Mouse (Mus musculus): ENCODE measurements around the gene Gm4141. TPM values are rescaled to one million over a fixed set of nuclear protein-coding genes. Genes with fewer than 3 reads are reported as not detected.
"Not testable (repeated sequence)": the region's sequence is repeated elsewhere in the genome, so short reads cannot be mapped to it uniquely, and the experiment has no call there.

Gm4141 gene
- polyA plus RNA-seq (2015; fragmentation: Nextera tagmentation; extraction: Ambion mirVana), result not detected in 2 replicates

- not testable (repeated sequence) for ATAC-seq (ENCODE audit: insufficient number of reproducible peaks, low FRiP score, low TSS enrichment, low read depth); H3K4me1 ChIP-seq
Measured at GRCm38 (mm10) chr7:20576141-20576540, at the start of gene Gm4141. Gm4141 (minus strand) TSS chr7:20576241.

GRCm38 (mm10) chr7:20598921-20599320 is 22.9 kb upstream of the Gm4141 start, which contains the start of gene Gm4513:
Gm4513 (minus strand) TSS chr7:20599021.
- H3K36me3 ChIP-seq; H3K4me2 ChIP-seq (replicated peaks); H3K27ac ChIP-seq (replicated peaks); H3K27me3 ChIP-seq; H3K9ac ChIP-seq; H3K4me3 ChIP-seq (replicated peaks); ATAC-seq (ENCODE audit: insufficient number of reproducible peaks, low FRiP score, low TSS enrichment, low read depth); H3K4me1 ChIP-seq; H3K9me3 ChIP-seq (replicated peaks): not testable (repeated sequence)
- WGBS, result 73% methylated on average over 3 of the region's 5 CpGs

More at GRCm38 (mm10) chr7:20576141-20576540, at the start of gene Gm4141:
- H3K4me2 ChIP-seq (replicated peaks); H3K9ac ChIP-seq; H3K36me3 ChIP-seq; H3K27me3 ChIP-seq; H3K4me3 ChIP-seq (replicated peaks); H3K9me3 ChIP-seq (replicated peaks); H3K27ac ChIP-seq (replicated peaks): not testable (repeated sequence)
- no CpG with 5 or more reads among the region's 3 CpGs for WGBS

GRCm38 (mm10) chr7:20545657-20546056 is 30.4 kb downstream of the Gm4141 start, which contains the start of gene Gm5726:
Gm5726 (minus strand) TSS chr7:20545757.
- ATAC-seq (ENCODE audit: insufficient number of reproducible peaks, low FRiP score, low TSS enrichment, low read depth); H3K4me3 ChIP-seq (replicated peaks); H3K4me2 ChIP-seq (replicated peaks); H3K9me3 ChIP-seq (replicated peaks); H3K36me3 ChIP-seq; H3K27me3 ChIP-seq; H3K4me1 ChIP-seq; H3K27ac ChIP-seq (replicated peaks); H3K9ac ChIP-seq: not testable (repeated sequence)
- WGBS, result no CpG with 5 or more reads among the region's 1 CpGs

GRCm38 (mm10) chr7:20533537-20533936 is 42.5 kb downstream of the Gm4141 start, which contains the start of gene Vmn1r104:
Vmn1r104 (plus strand) TSS chr7:20533837.
- H3K9ac ChIP-seq; H3K4me3 ChIP-seq (replicated peaks); H3K4me2 ChIP-seq (replicated peaks); H3K27me3 ChIP-seq; H3K9me3 ChIP-seq (replicated peaks); H3K27ac ChIP-seq (replicated peaks); H3K36me3 ChIP-seq; ATAC-seq (ENCODE audit: insufficient number of reproducible peaks, low FRiP score, low TSS enrichment, low read depth); H3K4me1 ChIP-seq: not testable (repeated sequence)
- WGBS, result no CpG with 5 or more reads among the region's 3 CpGs

Other genes with a start within 250 kb of the Gm4141 start
- gene Gm4133, start 242.2 kb downstream of the Gm4141 start, polyA plus RNA-seq (2015; fragmentation: Nextera tagmentation; extraction: Ambion mirVana), result not detected in 2 replicates
- gene Gm5728, start 200.8 kb downstream of the Gm4141 start, polyA plus RNA-seq (2015; fragmentation: Nextera tagmentation; extraction: Ambion mirVana), result not detected in 2 replicates
- gene Vmn1r100, start 158.3 kb downstream of the Gm4141 start, polyA plus RNA-seq (2015; fragmentation: Nextera tagmentation; extraction: Ambion mirVana), result not detected in 2 replicates
- not detected in 2 replicates for gene Vmn1r101, start 133.6 kb downstream of the Gm4141 start, polyA plus RNA-seq (2015; fragmentation: Nextera tagmentation; extraction: Ambion mirVana)
- not detected in 2 replicates for gene Gm10670, start 101.3 kb downstream of the Gm4141 start, polyA plus RNA-seq (2015; fragmentation: Nextera tagmentation; extraction: Ambion mirVana)
- gene Vmn1r103, start 65.7 kb downstream of the Gm4141 start, polyA plus RNA-seq (2015; fragmentation: Nextera tagmentation; extraction: Ambion mirVana), result not detected in 2 replicates
- gene Vmn1r104, start 42.4 kb downstream of the Gm4141 start, polyA plus RNA-seq (2015; fragmentation: Nextera tagmentation; extraction: Ambion mirVana), result not detected in 2 replicates
- gene Gm5726, start 30.5 kb downstream of the Gm4141 start, polyA plus RNA-seq (2015; fragmentation: Nextera tagmentation; extraction: Ambion mirVana), result not detected in 2 replicates
- gene Gm4513, start 22.8 kb upstream of the Gm4141 start, polyA plus RNA-seq (2015; fragmentation: Nextera tagmentation; extraction: Ambion mirVana), result not detected in 2 replicates
- not detected in 2 replicates for gene Vmn1r107, start 92.7 kb upstream of the Gm4141 start, polyA plus RNA-seq (2015; fragmentation: Nextera tagmentation; extraction: Ambion mirVana)
- gene Vmn1r111, start 127.0 kb upstream of the Gm4141 start, polyA plus RNA-seq (2015; fragmentation: Nextera tagmentation; extraction: Ambion mirVana), result not detected in 2 replicates
- not detected in 2 replicates for gene Gm10668, start 154.4 kb upstream of the Gm4141 start, polyA plus RNA-seq (2015; fragmentation: Nextera tagmentation; extraction: Ambion mirVana)
- not detected in 2 replicates for gene Vmn1r112, start 194.9 kb upstream of the Gm4141 start, polyA plus RNA-seq (2015; fragmentation: Nextera tagmentation; extraction: Ambion mirVana)
- not detected in 2 replicates for gene Vmn1r113, start 211.0 kb upstream of the Gm4141 start, polyA plus RNA-seq (2015; fragmentation: Nextera tagmentation; extraction: Ambion mirVana)
- gene Vmn1r114, start 235.9 kb upstream of the Gm4141 start, polyA plus RNA-seq (2015; fragmentation: Nextera tagmentation; extraction: Ambion mirVana), result not detected in 2 replicates

Measured in embryonic facial prominence, embryonic 15.5 days (tissue).